Mouse (Mus musculus) urinary bladder, postnatal 4 days (tissue): ENCODE results near the gene BC051665.

Source experiments
- DNase-seq, 2 experiments: peaks; one replicate each; pipeline ENCODE4 v3.0.0; 2021 to 2022; ENCODE audit warnings: low spot score in 2 of 2

BC051665 gene

GRCm38 (mm10) chr13:60743381-60744077 is 42.6 kb downstream of the BC051665 start:
- DNase-seq = no peak

DNA sequence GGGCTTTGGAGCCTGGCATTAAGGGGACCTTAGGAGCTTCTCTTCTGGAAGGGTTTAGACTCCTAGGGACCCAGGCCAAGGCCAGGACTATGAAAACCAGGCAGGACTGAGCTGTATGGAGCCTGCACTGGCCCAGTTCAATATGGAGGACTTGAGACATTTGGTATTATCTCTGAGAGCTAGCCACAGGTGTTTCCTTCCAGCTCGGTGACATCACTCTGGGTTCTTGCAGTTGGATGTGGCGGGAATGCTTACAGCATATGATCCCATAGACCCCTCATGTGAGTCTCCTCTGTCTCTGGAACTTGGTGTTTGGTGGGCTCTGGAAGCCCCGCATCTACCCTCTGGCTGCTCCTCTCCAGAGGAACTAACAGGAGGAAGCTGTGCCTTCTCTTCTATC is 43.6 kb downstream of the BC051665 start:
- DNase-seq = no peak

DNA sequence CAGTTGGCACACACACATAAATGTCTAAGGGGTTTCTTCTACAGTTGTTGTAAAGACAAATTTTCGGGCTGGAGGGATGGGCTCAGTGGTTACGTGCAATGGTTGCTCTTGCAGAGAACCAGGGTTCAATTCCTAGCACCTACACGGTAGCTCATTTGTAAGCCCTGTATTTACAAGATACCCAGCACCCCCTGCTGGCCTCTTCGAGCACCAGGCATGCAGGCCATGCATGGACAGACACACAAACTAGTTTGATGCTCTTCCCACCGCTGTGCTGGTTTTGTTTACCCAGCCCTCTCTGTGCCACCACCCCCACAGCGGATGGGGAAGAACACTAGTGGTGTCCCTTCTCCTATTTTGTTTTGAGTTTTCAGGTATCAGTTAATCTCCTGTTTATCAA is 45.9 kb downstream of the BC051665 start:
- no peak for DNase-seq

DNA sequence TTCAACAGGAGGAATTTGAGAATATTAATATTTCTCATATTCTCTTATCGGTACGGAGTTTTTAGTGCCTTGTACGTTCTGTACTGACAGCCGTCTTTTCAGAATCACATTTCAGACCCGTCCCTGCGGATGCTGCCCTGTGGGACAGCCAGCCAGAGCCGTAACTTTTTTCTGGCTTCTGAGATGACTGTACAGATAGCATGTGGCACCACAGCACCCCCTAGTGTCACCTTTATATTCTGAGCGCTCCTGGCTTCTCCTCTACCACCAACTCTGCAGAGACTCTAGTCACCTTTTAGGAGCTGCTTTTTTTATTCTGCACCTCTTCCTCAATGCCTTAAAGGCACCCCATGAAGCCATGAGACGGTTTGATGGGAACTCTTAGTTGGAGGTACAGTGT is 47.7 kb downstream of the BC051665 start:
- DNase-seq = peak; percentile 50 to 77

DNA sequence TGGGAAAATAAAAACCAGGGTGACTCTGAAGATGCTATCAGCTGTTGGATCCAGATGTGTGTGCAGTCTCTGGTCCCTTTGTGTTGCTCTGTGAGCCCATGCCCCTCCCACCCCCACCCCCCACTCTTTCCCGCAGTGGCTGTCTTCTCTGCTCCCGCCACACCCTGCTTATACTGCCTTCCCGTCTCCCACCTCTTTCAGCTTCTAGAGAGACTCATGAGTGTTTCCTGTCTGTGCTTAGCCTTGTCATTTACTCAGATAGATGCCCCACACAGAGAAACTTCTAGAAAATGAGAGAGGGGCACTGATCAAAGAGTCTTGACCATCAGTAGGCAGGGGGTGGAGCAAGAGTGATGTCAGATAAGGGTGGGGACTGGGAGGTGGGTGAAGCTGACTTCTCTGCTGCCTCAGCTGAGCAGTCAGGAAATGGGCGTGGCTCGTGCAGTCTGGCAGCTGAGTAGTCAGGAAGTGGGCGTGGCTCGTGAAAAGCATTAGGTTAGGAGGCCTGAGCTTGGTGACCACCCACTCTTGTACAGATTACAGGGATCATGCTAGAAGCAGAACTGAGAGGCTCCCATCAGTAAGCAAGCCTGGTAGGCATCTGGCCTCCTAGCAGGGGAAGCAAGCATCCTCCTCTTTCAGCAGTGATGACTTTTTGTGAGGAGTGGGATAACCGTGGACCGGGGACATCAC is 48.4 kb downstream of the BC051665 start:
- DNase-seq = peak; percentile 78 to 86

- DNase-seq = no peak
Observed at GRCm38 (mm10) chr13:60736421-60737105, 49.6 kb downstream of the BC051665 start.

- DNase-seq = no peak
Observed at GRCm38 (mm10) chr13:60735306-60735705, 50.9 kb downstream of the BC051665 start.
